Mouse (Mus musculus): ENCODE data around the gene Gm15737.

Gene Gm15737

GRCm38 (mm10) chr6:92869089-92869581 is at the start of gene Gm15737:
Gene Gm15737, plus strand, starts transcription at chr6:92869357.
- DNase-seq (ENCODE audit: low spot score): no peak

DNA sequence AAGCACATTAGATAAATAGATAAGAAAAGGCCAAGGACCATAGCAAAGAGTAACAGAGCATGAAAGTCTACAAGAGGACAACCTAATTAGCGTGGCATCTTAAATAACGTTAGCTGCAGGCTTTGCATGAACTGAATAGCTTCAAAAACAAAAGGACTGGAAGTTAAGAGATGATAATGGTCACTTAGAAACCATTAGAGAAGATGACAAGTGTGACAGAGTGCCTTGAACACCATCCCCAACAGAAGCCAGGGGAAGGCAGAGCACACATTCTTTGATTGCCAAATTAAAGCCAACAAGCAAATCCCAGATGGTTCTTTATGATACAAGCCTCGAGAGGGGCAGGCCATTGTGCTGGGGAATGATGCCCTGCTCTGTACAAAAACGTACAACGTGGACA is 47.6 kb upstream of the Gm15737 start:
- no peak for DNase-seq (ENCODE audit: low spot score)

DNA sequence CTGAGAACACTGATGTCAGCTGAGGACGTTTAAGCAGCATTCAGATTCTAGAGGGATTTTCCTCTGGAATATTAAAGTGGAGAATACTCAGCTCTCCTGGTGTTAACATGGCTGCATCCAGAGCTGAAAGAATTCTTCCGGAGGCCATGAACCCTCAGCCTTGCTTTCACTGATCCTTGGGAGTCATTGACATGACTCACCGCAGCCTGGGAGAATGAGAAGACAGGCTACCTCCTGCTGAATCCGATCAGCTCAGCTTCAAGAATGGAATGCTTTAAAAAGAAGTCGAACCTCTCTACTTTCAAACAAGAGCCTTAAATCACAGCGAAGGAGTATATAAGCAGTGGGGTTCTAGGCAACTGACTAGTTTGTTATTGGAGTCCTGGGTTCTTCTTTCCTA is 47.2 kb upstream of the Gm15737 start:
- DNase-seq (ENCODE audit: low spot score): no peak

DNA sequence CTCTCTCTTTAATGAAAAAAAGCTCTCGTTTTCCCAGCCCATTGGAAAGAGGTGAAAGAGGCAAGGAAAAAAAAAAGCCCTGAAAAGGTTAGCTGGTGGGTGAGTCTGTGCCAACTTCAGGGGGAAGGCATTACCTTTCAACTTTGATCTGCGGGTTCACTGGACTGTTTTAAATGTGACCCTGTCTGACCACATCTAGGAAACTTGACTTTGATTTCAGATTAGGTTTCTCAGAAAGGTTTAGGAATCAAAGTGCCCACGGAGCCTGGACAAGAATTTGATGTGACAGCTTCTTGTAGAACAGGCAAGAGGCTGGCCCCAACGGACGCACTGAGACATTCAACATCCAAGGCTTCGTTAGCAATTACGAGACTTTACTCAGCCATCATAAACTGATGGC is 45.2 kb upstream of the Gm15737 start:
- DNase-seq (ENCODE audit: low spot score): no peak

- DNase-seq (ENCODE audit: low spot score): no peak
Measured at GRCm38 (mm10) chr6:92826561-92826960, 42.6 kb upstream of the Gm15737 start.

GRCm38 (mm10) chr6:92827360-92827759 is 41.8 kb upstream of the Gm15737 start:
- DNase-seq (ENCODE audit: low spot score): no peak

GRCm38 (mm10) chr6:92829148-92829547 is 40.0 kb upstream of the Gm15737 start:
- DNase-seq (ENCODE audit: low spot score): no peak

DNA sequence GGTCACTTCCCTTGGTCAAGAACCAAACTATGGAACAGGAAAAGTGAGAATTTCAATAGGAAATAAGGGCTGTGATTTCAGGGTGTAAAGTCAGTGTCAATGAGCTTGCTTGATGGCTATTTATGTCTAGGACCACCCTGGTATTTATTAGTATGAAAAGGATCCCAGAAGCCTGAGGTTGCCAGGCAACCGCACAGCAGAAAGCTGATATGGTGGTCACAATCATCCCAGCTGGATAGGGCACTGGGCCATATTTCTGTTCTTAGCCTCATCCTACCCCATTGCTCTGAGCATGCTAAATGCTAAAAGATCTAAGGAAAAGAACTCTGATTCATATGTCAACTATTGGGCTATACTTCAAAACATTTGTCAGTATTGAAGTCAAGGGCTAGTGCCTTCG is 38.1 kb upstream of the Gm15737 start:
- no peak for DNase-seq (ENCODE audit: low spot score)

DNA sequence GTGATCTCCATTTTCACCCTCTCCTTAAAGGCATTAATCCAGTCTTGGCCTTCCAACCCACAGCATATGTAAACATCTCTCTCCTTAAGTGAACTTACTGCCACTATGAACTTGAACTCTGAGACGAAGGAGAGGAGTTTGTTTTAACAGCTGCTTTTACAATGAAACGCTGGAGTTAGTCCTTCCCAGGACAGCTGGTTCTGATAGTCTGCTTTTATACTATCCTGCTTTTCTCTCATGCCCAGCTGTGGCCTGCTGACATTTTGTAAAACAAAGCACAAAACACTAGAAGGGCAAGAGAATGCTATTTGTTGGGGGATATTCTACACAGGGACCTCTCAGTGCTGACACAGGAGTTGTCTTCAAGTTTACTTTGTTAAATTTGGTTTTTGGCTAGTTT is 27.2 kb upstream of the Gm15737 start:
- no peak for DNase-seq (ENCODE audit: low spot score)

- DNase-seq (ENCODE audit: low spot score): no peak
Measured at GRCm38 (mm10) chr6:92843474-92843873, 25.7 kb upstream of the Gm15737 start.

DNA sequence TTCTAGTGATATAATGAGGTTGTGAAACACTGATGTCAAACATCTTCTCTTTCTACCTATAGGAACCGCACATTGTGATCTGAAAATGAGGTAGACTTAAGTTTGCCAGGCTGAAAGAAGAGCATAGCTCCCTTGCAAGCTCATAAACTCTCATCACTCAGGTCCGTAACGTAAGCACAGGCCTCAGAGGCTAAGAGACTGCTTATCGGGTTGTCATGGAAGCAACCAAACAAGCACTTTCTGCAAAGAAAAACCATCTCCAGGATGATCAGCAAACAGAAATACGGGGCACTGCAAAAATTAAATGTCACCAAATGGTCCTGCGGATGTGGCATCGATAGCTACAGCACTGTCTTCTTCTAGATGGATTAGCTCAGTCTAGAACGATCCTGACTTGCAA is 23.3 kb upstream of the Gm15737 start:
- no peak for DNase-seq (ENCODE audit: low spot score)

- no peak for DNase-seq (ENCODE audit: low spot score)
Measured at GRCm38 (mm10) chr6:92846614-92847013, 22.5 kb upstream of the Gm15737 start.

DNA sequence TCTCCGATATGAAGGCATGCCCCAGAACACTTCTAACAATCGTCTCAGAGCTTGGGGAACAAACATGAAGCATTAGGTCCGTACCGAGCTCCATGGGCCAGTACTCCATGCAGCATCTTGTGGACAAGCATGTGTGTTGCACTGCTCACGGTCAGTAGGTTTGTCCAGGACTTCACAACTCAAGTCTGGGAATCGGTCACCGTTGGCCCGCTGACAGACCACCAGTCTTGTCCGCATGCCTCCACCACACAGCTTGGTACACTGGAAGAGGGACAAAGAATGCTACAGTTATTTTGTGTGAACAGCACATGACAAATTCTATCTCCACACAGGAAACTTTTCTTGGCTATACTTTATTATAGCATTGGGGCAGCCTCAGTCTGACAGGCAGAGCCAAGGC is 19.9 kb upstream of the Gm15737 start:
- no peak for DNase-seq (ENCODE audit: low spot score)

GRCm38 (mm10) chr6:92850250-92850649 is 18.9 kb upstream of the Gm15737 start:
- DNase-seq (ENCODE audit: low spot score): no peak

DNA sequence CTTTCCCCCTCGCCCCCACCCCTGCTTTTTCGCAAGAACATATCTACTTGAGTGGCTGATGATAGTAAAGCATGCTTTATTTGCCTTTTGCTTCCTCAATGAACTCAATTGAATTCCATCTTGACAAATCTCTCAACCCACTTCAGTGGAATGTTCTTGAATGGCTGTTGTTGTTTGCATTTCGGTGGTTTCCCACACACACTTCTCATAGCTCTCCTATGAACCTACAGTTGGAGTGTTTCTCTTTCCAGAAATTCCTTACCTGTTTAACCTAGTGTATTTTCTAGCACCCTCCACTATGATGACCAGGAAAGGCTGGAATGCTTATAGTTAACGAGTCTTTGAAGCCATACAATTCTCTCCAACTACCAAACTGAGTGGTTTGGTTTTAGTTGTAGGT is 14.3 kb upstream of the Gm15737 start:
- no peak for DNase-seq (ENCODE audit: low spot score)

- no peak for DNase-seq (ENCODE audit: low spot score)
Measured at GRCm38 (mm10) chr6:92857761-92858160, 11.4 kb upstream of the Gm15737 start.

DNA sequence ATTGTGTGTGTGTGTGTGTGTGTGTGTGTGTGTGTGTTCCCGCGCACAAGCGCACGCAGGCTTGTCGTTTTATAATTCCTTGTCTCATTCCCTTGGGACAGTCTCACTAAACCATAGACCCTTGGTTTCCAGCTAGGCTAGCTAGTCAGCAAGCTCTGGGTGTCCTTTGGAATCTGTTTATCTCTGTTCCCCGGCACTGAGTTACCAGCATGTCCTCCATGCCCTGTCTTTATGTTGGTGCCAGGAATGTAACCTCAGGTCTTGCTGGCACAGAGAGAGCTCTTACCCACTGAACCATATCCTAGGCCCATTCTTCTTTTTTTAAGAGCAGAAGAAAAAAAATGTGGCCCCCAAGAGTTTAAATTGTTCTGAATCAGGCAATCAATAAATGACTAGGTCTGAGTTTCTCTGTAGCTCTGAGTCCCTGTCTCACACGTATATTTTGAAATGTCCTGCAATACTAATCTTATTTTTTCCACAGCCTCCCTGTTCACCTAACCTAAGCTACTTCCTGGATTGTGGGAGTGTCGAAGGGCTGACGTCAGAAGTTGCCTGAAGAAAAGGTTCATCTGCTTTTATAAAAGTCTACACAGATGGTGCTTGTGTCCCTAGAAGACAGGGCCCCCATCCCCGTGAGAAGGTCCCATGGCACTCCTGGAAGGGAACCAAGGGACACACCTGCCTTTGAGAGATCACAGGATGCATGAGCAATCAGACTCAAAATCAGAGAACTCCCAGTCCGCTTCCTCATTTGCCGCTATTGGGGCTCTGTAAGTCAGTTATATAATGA is 10.2 kb upstream of the Gm15737 start:
- no peak for DNase-seq (ENCODE audit: low spot score)

DNA sequence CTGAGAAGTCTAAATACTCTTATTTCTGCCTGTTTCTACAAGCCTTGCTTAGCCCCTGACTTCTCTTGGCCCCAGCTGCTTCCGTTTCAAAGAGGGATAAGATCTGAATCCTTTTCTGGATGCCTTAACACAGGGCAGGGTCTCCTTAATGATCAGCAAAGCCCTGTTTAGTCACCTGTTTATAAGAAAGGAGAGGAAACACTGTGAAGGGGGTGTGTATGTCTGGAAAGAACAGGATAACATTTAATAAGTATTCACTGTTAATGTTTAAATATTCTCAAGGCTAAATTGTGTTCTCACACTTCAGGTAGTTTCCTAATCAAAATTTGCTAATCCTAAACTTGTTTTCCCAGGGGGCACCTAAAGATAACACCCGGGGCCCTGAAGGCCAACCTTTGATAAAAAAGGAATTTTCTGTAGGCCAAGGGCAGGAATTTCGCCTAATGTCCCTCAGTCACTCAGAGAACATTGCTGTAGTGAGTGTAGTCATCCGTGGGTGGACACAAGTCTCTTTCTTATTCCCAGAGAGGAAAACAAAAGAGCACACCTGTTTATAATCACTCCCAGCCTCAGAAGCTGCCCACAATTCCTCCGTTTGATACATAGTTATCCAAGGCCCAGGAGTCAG is 8.8 kb upstream of the Gm15737 start:
- no peak for DNase-seq (ENCODE audit: low spot score)

DNA sequence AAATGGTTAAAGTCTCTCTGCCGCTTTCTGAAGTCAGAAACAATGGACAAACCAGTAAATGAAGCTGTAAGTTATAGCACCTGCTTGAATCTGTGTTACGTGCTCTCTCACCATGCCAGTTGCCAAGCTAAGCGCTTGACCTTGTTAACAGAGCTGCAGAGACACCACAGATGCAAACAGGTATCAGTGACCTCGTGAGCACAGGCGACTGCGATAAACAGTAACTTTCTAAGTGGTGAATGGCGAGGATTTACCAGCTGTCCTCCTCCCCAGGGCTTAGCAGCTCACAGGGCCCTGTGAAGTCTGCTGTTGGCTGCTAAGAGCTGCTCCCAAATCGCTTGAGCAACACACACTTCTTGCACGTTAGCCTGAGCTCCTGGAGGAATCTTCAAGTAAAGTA is 6.6 kb upstream of the Gm15737 start:
- no peak for DNase-seq (ENCODE audit: low spot score)

GRCm38 (mm10) chr6:92869582-92870219 is 544 bp downstream of the Gm15737 start:
- DNase-seq (ENCODE audit: low spot score): no peak

DNA sequence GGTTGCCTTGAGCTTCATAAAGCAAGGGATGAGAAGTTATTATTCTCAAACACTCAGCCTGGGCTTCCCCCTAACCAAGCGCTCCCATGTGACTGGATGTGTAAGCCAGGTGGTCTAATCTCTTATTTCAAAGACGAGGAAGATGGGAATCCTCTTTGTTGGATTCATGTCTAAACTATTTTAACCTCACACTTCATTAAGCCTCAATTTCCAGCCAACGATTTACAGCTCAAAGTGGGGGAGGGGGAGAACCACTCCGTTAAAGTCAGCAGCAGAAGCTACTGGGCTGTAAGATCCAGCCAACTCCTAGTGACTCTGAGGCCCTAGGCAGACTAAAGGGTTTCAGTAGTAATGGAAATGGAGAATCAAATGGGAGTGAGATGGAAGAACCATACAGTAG is 2.7 kb downstream of the Gm15737 start:
- no peak for DNase-seq (ENCODE audit: low spot score)

DNA sequence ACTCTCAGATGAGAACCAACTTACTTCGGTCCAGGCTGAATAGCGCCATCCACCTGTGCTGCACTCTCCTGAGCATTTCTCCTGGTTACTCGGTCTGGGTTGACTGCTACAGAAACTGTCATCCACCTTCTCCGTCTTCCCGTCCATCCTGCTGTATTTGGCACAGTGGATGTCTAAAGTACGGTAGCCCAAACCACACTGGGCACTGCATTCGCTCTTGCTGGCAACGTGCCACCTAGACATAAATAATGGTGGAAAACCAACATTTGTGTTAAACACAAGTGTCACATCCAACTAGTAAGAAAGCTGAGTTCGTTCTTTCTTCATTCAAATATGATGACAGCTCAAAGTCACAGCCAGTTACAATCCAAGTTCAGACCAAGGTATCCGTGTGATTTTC is 3.6 kb downstream of the Gm15737 start:
- DNase-seq (ENCODE audit: low spot score): no peak

DNA sequence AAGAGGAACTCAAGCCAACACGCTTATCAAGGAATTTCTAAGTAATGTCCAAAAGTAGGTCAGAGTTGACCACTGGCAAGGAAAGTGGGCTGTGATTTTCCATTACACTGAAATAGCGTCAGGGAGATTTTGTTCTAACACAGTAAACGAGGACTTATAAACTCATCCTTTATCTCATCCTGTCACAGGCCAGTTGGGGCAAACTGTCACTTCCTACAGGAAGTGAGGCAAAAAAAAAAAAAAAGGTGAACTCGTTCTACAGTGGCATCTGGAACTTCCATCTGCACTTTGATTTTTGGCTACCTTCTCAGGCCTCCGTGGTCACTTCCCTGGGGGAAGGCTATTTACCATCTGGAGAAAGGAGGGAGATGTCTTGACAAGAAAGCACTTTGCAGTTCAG is 5.7 kb downstream of the Gm15737 start:
- no peak for DNase-seq (ENCODE audit: low spot score)
